Mouse (Mus musculus) liver, embryonic 14.5 days (tissue): ENCODE measurements around the gene Zfand2b. TPM values are rescaled to one million over a fixed set of nuclear protein-coding genes. Genes with fewer than 3 reads are reported as not detected.

Experiments used
- ATAC-seq: fragments of 200-750 bp; cut with Nextera tagmentation; 2 replicates; pipeline ENCODE4 v1.8.0; 2017; ENCODE audit warnings: moderate number of reproducible peaks, mild to moderate bottlenecking, moderate library complexity; ENCODE audit not compliant: insufficient read depth
- DNase-seq, 3 experiments: peaks; one replicate each; pipeline ENCODE4 v3.0.0-alpha.2; 2012 to 2013; ENCODE audit warnings: low read depth in 3 of 3, low spot score in 3 of 3
- H3K27ac ChIP-seq: fragments of 300-500 bp; sonication (generic); 2 replicates; pipeline ENCODE4 v1.5.1; 2014; ENCODE audit warnings: moderate library complexity, mild to moderate bottlenecking, control low read depth, inconsistent platforms
- H3K27me3 ChIP-seq: fragments of 300-500 bp; sonication (generic); 2 replicates; pipeline ENCODE4 v1.6.1; 2014; ENCODE audit warnings: mild to moderate bottlenecking, low read length, moderate library complexity; ENCODE audit not compliant: control insufficient read depth, insufficient read depth
- H3K36me3 ChIP-seq: fragments of 300-500 bp; sonication (generic); replicated peaks from 2 replicates; pipeline ENCODE4 v1.6.1; 2014; ENCODE audit warnings: low read depth; ENCODE audit not compliant: control insufficient read depth, insufficient read depth
- H3K4me1 ChIP-seq, 2 experiments: fragments of 200-500 bp in 1 of 2; fragments of 300-500 bp in 1 of 2; sonication (generic) in 1 of 2; replicated peaks; 2 replicates each; pipeline ENCODE4 v1.6.1; 2012 to 2014; ENCODE audit warnings: antibody characterized with exemption in 1 of 2, inconsistent platforms in 1 of 2, low read length in 1 of 2; ENCODE audit not compliant: control insufficient read depth in 2 of 2, insufficient read depth in 2 of 2
- H3K4me2 ChIP-seq: fragments of 300-500 bp; sonication (generic); 2 replicates; pipeline ENCODE4 v1.6.1; 2014; ENCODE audit warnings: low read depth, mild to moderate bottlenecking, control low read depth, moderate library complexity
- H3K4me3 ChIP-seq, 2 experiments: fragments of 200-500 bp in 1 of 2; fragments of 300-500 bp in 1 of 2; sonication (generic) in 1 of 2; 2 replicates each; pipeline ENCODE4 v1.5.1; 2012 to 2014; ENCODE audit warnings: low read depth in 2 of 2, low read length in 2 of 2, mild to moderate bottlenecking in 2 of 2, control low read depth in 1 of 2, inconsistent platforms in 1 of 2, moderate library complexity in 1 of 2; ENCODE audit not compliant: insufficient read depth in 1 of 2
- H3K9ac ChIP-seq: fragments of 300-500 bp; sonication (generic); replicated peaks from 2 replicates; pipeline ENCODE4 v1.6.1; 2014; ENCODE audit warnings: mild to moderate bottlenecking, control low read depth, moderate library complexity
- H3K9me3 ChIP-seq: fragments of 300-500 bp; sonication (generic); 2 replicates; pipeline ENCODE4 v1.6.1; 2016; ENCODE audit warnings: low read length, mixed read lengths; ENCODE audit not compliant: control insufficient read depth
- CTCF ChIP-seq: IDR thresholded peaks from 2 replicates; pipeline ENCODE4 v1.5.1; 2016; ENCODE audit warnings: antibody characterized with exemption, low read depth, control low read depth
- EP300 ChIP-seq: IDR thresholded peaks from 2 replicates; pipeline ENCODE4 v1.6.1; 2016; ENCODE audit warnings: antibody characterized with exemption, low read depth
- WGBS: fragments of 180-500 bp; shearing (Covaris S2); extraction: QIAGEN DNeasy Blood & Tissue Kit; methylation state at CpG from one replicate; pipeline ENCODE4 v1.1.7; 2014; ENCODE audit not compliant: insufficient replicate concordance; 5-methylcytosine and 5-hydroxymethylcytosine counted together
- polyA plus RNA-seq, 2 experiments: library from polyadenylated mRNA; depleted of rRNA in 1 of 2; stranded (reverse) in 1 of 2; unstranded in 1 of 2; fragments of >200 nt; fragmentation: Nextera tagmentation in 1 of 2; extraction: Ambion mirVana in 1 of 2; gene quantifications; 2 replicates each; pipeline versions ENCODE4 v1.2.1 to v1.2.3; 2012 to 2014

Zfand2b gene
- polyA plus RNA-seq, 2 experiments, result 35.3 to 40.6 TPM

DNA sequence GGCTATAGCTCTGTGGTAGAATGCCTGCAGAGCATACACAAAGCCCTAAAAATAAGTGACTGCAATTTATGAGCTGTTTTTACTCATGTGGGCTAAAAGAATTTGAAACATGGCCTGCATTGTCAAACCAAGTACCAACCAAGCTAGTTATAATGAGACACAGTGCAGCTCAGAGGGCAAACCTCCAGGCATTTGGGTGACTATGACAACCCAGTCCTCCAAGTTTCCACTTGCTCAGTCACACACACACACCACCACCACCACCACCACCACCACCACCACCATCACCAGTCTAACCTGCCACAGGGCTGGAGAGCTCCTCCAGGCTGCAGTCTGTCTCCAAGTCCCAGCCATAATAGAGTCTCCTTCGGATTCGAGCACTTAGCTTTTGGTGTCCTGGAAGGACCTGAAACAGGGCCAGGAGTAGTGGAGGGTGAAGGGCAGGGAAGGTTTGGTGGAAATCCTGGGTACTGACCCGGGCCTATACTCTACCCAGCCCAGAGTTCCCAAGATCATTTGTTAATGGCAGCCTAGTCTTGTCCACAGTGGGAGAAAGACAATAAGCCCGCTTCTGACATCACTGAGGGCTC, 27.8 kb upstream of the Zfand2b start:
- Histone ChIP-seq H3K4me3 (peak overlapping the region; percentile 75 to 91), H3K4me2 (peak overlapping the region; percentile 71), H3K27ac (peak overlapping the region; percentile 80), H3K9me3 (no peaks in the 10 kb centered on the region), H3K36me3 (peaks cover 59% of the 10 kb centered on the region), H3K27me3 (no peaks in the 10 kb centered on the region), H3K4me1 (peaks cover 49 to 67% of the 10 kb centered on the region in 2 experiments), H3K9ac (peak overlapping the region; percentile 98)
- no peak for DNase-seq
- ATAC-seq, result no peak
- no peak for TF ChIP-seq EP300
- no peak for TF ChIP-seq CTCF
- 36% methylated on average over 4 of the region's 4 CpGs for WGBS

DNA sequence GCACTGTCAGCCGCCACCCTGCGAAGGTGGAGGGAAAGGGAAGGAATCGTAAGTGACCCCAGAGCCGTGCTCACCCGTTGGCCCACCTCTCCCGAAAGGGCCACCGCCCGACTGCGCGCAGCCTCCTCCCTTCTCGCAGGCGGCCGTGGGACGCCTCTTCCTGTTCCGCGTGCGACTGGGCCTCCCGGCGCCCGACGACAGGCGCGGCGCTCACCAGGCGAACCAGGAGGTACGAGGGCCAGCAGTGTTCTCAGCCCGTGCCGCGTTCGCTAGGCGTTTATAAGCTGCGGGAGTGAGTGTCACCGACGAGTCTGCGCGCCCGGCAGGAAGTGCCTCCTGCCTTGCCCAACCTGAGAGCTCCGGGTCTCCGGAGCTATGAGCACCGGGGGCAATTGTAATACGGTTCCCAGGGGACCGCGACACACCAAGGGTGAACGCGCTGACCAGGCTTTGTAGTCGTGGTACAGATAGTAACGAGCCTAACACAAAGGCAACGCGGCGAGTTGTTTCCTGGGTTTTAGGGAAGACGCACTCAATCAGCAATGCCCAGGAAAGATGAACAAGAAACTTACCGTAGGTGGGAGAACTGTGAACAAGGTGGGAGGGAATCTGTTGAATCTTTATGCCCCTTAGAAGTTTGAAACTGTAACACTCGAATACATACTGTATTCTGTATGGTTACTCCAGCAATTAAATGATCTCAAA, 26.8 kb upstream of the Zfand2b start:
- DNase-seq, result peak; percentile 62 to 68 (median 65)
- Histone ChIP-seq H3K9ac (peak overlapping the region; percentile 98), H3K36me3 (peaks cover 59% of the 10 kb centered on the region), H3K4me3 (peak overlapping the region; percentile 75 to 91), H3K9me3 (no peaks in the 10 kb centered on the region), H3K4me2 (peak overlapping the region; percentile 71), H3K27me3 (no peaks in the 10 kb centered on the region), H3K27ac (peak overlapping the region; percentile 80), H3K4me1 (peaks cover 40 to 60% of the 10 kb centered on the region in 2 experiments)
- TF ChIP-seq CTCF (no peak), EP300 (no peak)
- under 1% methylated on average over 53 of the region's 53 CpGs for WGBS
- peak; percentile 48 for ATAC-seq

DNA sequence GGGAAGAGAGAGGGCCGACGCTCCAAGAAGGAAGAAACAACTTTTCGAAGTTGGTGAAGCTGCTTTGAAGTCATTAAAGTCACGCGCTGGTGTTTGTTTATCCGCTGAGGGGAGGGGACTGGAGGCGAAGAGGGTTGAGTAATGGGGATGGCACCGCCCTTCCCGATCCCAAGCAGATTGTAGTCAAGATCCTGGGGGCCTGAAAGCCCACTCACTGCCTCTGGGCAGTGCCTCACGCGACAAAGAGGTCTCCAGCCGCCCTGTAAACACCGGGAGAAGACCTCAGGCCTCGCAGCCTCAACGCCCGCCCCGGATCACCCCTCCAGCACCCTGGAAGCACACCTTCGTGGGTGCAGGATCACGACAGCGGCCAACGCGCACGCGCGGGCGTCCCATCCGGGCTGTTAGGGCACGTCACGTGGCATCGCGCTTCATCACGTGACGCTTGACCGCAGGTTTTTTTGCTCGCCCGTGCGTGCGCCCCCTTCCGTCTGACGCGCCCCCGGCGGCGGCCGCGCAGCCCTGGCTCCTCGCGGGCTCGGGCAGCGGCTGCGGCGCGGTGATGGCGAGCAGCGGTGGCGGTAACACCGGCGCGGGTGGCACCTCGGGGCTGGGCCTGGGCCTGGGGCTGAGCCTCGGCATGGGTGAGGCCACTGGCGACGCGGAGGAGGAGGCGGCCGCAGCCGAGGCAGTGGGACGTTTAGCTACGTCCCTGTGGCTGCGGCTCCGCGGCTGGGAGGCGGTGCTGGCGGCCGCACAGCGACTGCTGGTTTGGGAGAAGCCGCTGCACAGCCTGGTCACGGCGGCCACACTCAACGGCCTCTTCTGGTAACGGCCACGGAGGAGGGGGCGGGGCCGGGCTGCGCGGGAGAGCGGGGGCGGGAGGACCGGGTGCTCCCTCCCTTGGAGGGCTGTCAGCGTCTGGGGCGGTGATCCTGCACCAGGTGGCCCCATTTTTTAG, 25.9 kb upstream of the Zfand2b start, which contains the start of the genes Cnppd1 and Retreg2:
Gene Cnppd1, minus strand, starts transcription at position 411 of the 961 bp plus-strand sequence.
Gene Retreg2, plus strand, starts transcription at position 478 of the 961 bp plus-strand sequence.
- Histone ChIP-seq H3K27me3 (no peaks in the 10 kb centered on the region), H3K4me1 (peaks cover 32 to 52% of the 10 kb centered on the region in 2 experiments), H3K4me2 (peak within 1 kb of the TSS; percentile 71), H3K9ac (peak within 1 kb of the TSS; percentile 98), H3K9me3 (no peaks in the 10 kb centered on the region), H3K4me3 (peak within 1 kb of the TSS; percentile 75 to 91), H3K36me3 (peaks cover 60% of the 10 kb centered on the region), H3K27ac (peak within 1 kb of the TSS; percentile 80)
- no peak; the same call in 1 of the 2 replicates for TF ChIP-seq EP300
- peak; percentile 66 for TF ChIP-seq CTCF
- ATAC-seq (peak; percentile 79), DNase-seq (peak; percentile 92 to 93 (median 92))
- under 1% methylated on average over 88 of the region's 91 CpGs for WGBS

DNA sequence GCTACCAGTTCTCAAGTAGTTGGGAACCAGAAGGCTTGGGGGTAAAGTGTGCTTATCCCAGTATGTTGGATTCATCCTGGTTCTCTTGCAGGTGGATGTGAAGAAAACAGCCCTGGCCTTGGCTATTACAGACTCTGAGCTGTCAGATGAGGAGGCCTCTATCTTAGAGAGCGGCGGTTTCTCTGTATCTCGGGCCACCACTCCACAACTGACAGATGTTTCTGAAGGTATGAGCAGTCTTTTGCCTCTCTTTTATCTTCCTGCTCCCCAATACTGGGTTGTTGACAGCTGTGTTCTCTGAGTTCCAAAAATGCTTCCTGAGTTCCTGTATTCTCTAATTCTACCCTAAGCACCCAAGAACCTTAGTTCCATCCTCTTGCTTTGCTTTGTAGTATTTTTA, 22.9 kb upstream of the Zfand2b start:
- peak overlapping the region; percentile 70 for H3K27ac ChIP-seq

More for the DNA sequence above, 22.9 kb upstream of the Zfand2b start:
- peak overlapping the region in 1 of 2 experiments; percentile 75; a peak in 2 of 4 replicates for H3K4me3 ChIP-seq
- H3K4me2 ChIP-seq, result peak overlapping the region; percentile 71
- peaks cover 9 to 27% of the 10 kb centered on the region in 2 experiments for H3K4me1 ChIP-seq
- peak overlapping the region; percentile 83 for H3K9ac ChIP-seq
- TF ChIP-seq EP300 (peak; percentile 81), CTCF (no peak)
- no peaks in the 10 kb centered on the region for H3K9me3 ChIP-seq
- no peaks in the 10 kb centered on the region for H3K27me3 ChIP-seq
- DNase-seq (peak in 1 of 3 experiments; percentile 35), ATAC-seq (no peak)
- H3K36me3 ChIP-seq, result peaks cover 50% of the 10 kb centered on the region
- WGBS, result 38% methylated on average over 3 of the region's 3 CpGs
